8 mouse cellular contexts compared by ENCODE assay signal in genomic region chr12:21284761-21285441, GRCm38 (mm10). TPM values are rescaled to one million over a fixed set of nuclear protein-coding genes. Genes with fewer than 3 reads are reported as not detected.
A peak's percentile ranks its signal among the peaks of the same experiment; 100 is the strongest.
DNase-seq lines count a peak whose midpoint lies in the region; ATAC-seq and TF ChIP-seq lines count a peak whose summit lies in the region.

Gene Cpsf3, plus strand, starts transcription at chr12:21285391.

- H3K27ac ChIP-seq in forebrain, embryonic 15.5 days (replicated peaks) = peak within 1 kb of the TSS; percentile 94
- peak within 1 kb of the TSS; percentile 94 for H3K27ac ChIP-seq in hindbrain, embryonic 13.5 days
- peak within 1 kb of the TSS; percentile 57 for H3K27ac ChIP-seq in liver, embryonic 14.5 days
- H3K27ac ChIP-seq in stomach, postnatal 0 days (replicated peaks) = peak within 1 kb of the TSS; percentile 90

- H3K4me2 ChIP-seq in forebrain, embryonic 15.5 days (replicated peaks) = peak within 1 kb of the TSS; percentile 77
- H3K4me2 ChIP-seq in hindbrain, embryonic 13.5 days = peak within 1 kb of the TSS; percentile 83
- H3K4me2 ChIP-seq in liver, embryonic 14.5 days (ENCODE audit: low read depth) = peak within 1 kb of the TSS; percentile 99
- H3K4me2 ChIP-seq in stomach, postnatal 0 days (replicated peaks; ENCODE audit: low read depth) = peak within 1 kb of the TSS; percentile 88

- peaks cover 31% of the 10 kb centered on the region for H3K4me1 ChIP-seq in forebrain, embryonic 15.5 days
- peaks cover 35% of the 10 kb centered on the region for H3K4me1 ChIP-seq in hindbrain, embryonic 13.5 days (replicated peaks)
- H3K4me1 ChIP-seq in liver, embryonic 14.5 days (replicated peaks; ENCODE audit: control insufficient read depth in 2 of 2, insufficient read depth in 2 of 2, low read length in 1 of 2) = peaks cover 12 to 15% of the 10 kb centered on the region in 2 experiments
- peaks cover 4% of the 10 kb centered on the region; the same call in 1 of the 2 replicates for H3K4me1 ChIP-seq in stomach, postnatal 0 days (replicated peaks; ENCODE audit: control insufficient read depth, insufficient read depth)

- H3K36me3 ChIP-seq in forebrain, embryonic 15.5 days = no peaks in the 10 kb centered on the region
- no peaks in the 10 kb centered on the region; the same call in 1 of the 2 replicates for H3K36me3 ChIP-seq in hindbrain, embryonic 13.5 days
- no peaks in the 10 kb centered on the region for H3K36me3 ChIP-seq in liver, embryonic 14.5 days (replicated peaks; ENCODE audit: control insufficient read depth, insufficient read depth, low read depth)
- no peaks in the 10 kb centered on the region for H3K36me3 ChIP-seq in stomach, postnatal 0 days (ENCODE audit: control insufficient read depth, insufficient read depth, low read length)

- peak within 1 kb of the TSS; percentile 92 for H3K9ac ChIP-seq in forebrain, embryonic 15.5 days (replicated peaks)
- peak within 1 kb of the TSS; percentile 90 for H3K9ac ChIP-seq in hindbrain, embryonic 13.5 days
- H3K9ac ChIP-seq in liver, embryonic 14.5 days (replicated peaks) = peak within 1 kb of the TSS; percentile 91
- peak within 1 kb of the TSS; percentile 90 for H3K9ac ChIP-seq in stomach, postnatal 0 days (ENCODE audit: low read length)

- 55% methylated on average over 11 of the region's 11 CpGs for WGBS in forebrain, embryonic 15.5 days
- 58% methylated on average over 11 of the region's 11 CpGs for WGBS in hindbrain, embryonic 13.5 days
- WGBS in liver, embryonic 14.5 days (ENCODE audit: insufficient replicate concordance) = 50% methylated on average over 11 of the region's 11 CpGs
- WGBS in stomach, postnatal 0 days = 50% methylated on average over 11 of the region's 11 CpGs

- peak within 1 kb of the TSS; percentile 86 for H3K4me3 ChIP-seq in forebrain, embryonic 15.5 days
- peak within 1 kb of the TSS; percentile 65 for H3K4me3 ChIP-seq in hindbrain, embryonic 13.5 days
- H3K4me3 ChIP-seq in liver, embryonic 14.5 days (ENCODE audit: insufficient read depth in 1 of 2, low read depth in 2 of 2, low read length in 2 of 2) = peak within 1 kb of the TSS; percentile 94 to 95
- H3K4me3 ChIP-seq in stomach, postnatal 0 days (ENCODE audit: low read depth, low read length) = peak within 1 kb of the TSS; percentile 87

- no peaks in the 10 kb centered on the region for H3K27me3 ChIP-seq in forebrain, embryonic 15.5 days
- no peaks in the 10 kb centered on the region for H3K27me3 ChIP-seq in hindbrain, embryonic 13.5 days
- no peaks in the 10 kb centered on the region for H3K27me3 ChIP-seq in liver, embryonic 14.5 days (ENCODE audit: control insufficient read depth, insufficient read depth, low read length)
- no peaks in the 10 kb centered on the region for H3K27me3 ChIP-seq in stomach, postnatal 0 days (ENCODE audit: control insufficient read depth, insufficient read depth, low read length)

- no peak for ATAC-seq in forebrain, embryonic 15.5 days (replicated peaks)
- no peak for ATAC-seq in hindbrain, embryonic 13.5 days (ENCODE audit: low FRiP score)
- no peak for ATAC-seq in liver, embryonic 14.5 days (ENCODE audit: insufficient read depth)
- no peak for ATAC-seq in stomach, postnatal 0 days (ENCODE audit: low FRiP score, low TSS enrichment)
- ATAC-seq in cerebellum, adult (ENCODE audit: insufficient number of reproducible peaks, low FRiP score, low TSS enrichment) = no peak

- peak; percentile 47 for TF ChIP-seq CTCF in liver, embryonic 14.5 days (IDR thresholded peaks at IDR 0.05; ENCODE audit: low read depth)
- peak; percentile 36 for TF ChIP-seq CTCF in stomach, postnatal 0 days (IDR thresholded peaks at IDR 0.05; ENCODE audit: low read depth)

- no peak for DNase-seq in layer of hippocampus, adult 18-20 months (ENCODE audit: low spot score in 2 of 2)
- no peak for DNase-seq in layer of hippocampus, adult 11-12 months (ENCODE audit: low spot score)
- DNase-seq in NIH3T3 (ENCODE audit: low read depth) = peak; percentile 27
- no peak for DNase-seq in liver, embryonic 14.5 days (ENCODE audit: low read depth in 3 of 3, low spot score in 3 of 3)
- no peak for DNase-seq in stomach, postnatal 0 days (ENCODE audit: low spot score)

- H3K9me3 ChIP-seq in forebrain, embryonic 15.5 days = no peaks in the 10 kb centered on the region
- no peaks in the 10 kb centered on the region for H3K9me3 ChIP-seq in hindbrain, embryonic 13.5 days
- no peaks in the 10 kb centered on the region for H3K9me3 ChIP-seq in liver, embryonic 14.5 days (ENCODE audit: control insufficient read depth, low read length)
- H3K9me3 ChIP-seq in stomach, postnatal 0 days (ENCODE audit: control insufficient read depth, low read length) = no peaks in the 10 kb centered on the region

- no peak for TF ChIP-seq EP300 in liver, embryonic 14.5 days (IDR thresholded peaks at IDR 0.05; ENCODE audit: low read depth)
- TF ChIP-seq EP300 in stomach, postnatal 0 days (optimal IDR thresholded peaks at IDR 0.05) = no peak

RNA-seq across cellular contexts. Expression of gene Cpsf3, which starts in this region (rescaled TPM):
- 10 to 100 TPM; 46.9 to 47.1 TPM for total RNA-seq in layer of hippocampus, adult 18-20 months (2021)
- polyA plus RNA-seq in forebrain, embryonic 15.5 days (2015; fragmentation: Nextera tagmentation; extraction: Ambion mirVana) = 116 and 117 TPM in 2 replicates
- polyA plus RNA-seq in hindbrain, embryonic 13.5 days (2015; fragmentation: Nextera tagmentation; extraction: Ambion mirVana) = 97.7 and 98.1 TPM in 2 replicates
- 17.1 and 23.2 TPM in 2 replicates for polyA plus RNA-seq in liver, embryonic 14.5 days (2012; rRNA removed)
- polyA plus RNA-seq in liver, embryonic 14.5 days (2014; fragmentation: Nextera tagmentation; extraction: Ambion mirVana) = 39.3 and 41.1 TPM in 2 replicates
- 45.2 and 48.1 TPM in 2 replicates for polyA plus RNA-seq in stomach, postnatal 0 days (2015; fragmentation: Nextera tagmentation; extraction: Ambion mirVana)
